Mouse (Mus musculus): ENCODE measurements around the gene Pfn1.

The Pfn1 gene

GRCm38 (mm10) chr11:70638293-70638692 lies 16.2 kb downstream of the Pfn1 start:
- no peak for DNase-seq (ENCODE audit: low read depth, low spot score)

- DNase-seq (ENCODE audit: low read depth, low spot score): no peak
These were observed 16.7 kb downstream of the Pfn1 start for GRCm38 (mm10) chr11:70637764-70638163.

- DNase-seq (ENCODE audit: low read depth, low spot score): no peak
These were observed 18.8 kb downstream of the Pfn1 start for GRCm38 (mm10) chr11:70635601-70636000.

- DNase-seq (ENCODE audit: low read depth, low spot score): no peak
These were observed 24.3 kb downstream of the Pfn1 start for GRCm38 (mm10) chr11:70630129-70630528.

GRCm38 (mm10) chr11:70629557-70629956 lies 24.9 kb downstream of the Pfn1 start:
- no peak for DNase-seq (ENCODE audit: low read depth, low spot score)

- DNase-seq (ENCODE audit: low read depth, low spot score): no peak
These were observed 26.0 kb downstream of the Pfn1 start for GRCm38 (mm10) chr11:70628431-70628830.

- no peak for DNase-seq (ENCODE audit: low read depth, low spot score)
These were observed 27.6 kb downstream of the Pfn1 start for GRCm38 (mm10) chr11:70626877-70627276.

- DNase-seq (ENCODE audit: low read depth, low spot score): peak; percentile 46
These were observed 29.0 kb downstream of the Pfn1 start for GRCm38 (mm10) chr11:70625473-70625872.

GRCm38 (mm10) chr11:70623053-70623742 lies 31.2 kb downstream of the Pfn1 start:
- no peak for DNase-seq (ENCODE audit: low read depth, low spot score)

- no peak for DNase-seq (ENCODE audit: low read depth, low spot score)
These were observed 32.3 kb downstream of the Pfn1 start for GRCm38 (mm10) chr11:70621972-70622814.

GRCm38 (mm10) chr11:70619101-70619500 lies 35.3 kb downstream of the Pfn1 start, which contains the start of gene Chrne:
Gene Chrne, minus strand, starts transcription at chr11:70619216.
- no peak for DNase-seq (ENCODE audit: low read depth, low spot score)

GRCm38 (mm10) chr11:70615516-70616093 lies 38.8 kb downstream of the Pfn1 start, which contains the start of gene 4930544D05Rik:
Gene 4930544D05Rik, plus strand, starts transcription at chr11:70615848.
- DNase-seq (ENCODE audit: low read depth, low spot score): no peak

- DNase-seq (ENCODE audit: low read depth, low spot score): peak; percentile 27
These were observed 39.4 kb downstream of the Pfn1 start for GRCm38 (mm10) chr11:70615074-70615473.

- no peak for DNase-seq (ENCODE audit: low read depth, low spot score)
These were observed 41.9 kb downstream of the Pfn1 start for GRCm38 (mm10) chr11:70612505-70612904.

GRCm38 (mm10) chr11:70610752-70611151 lies 43.7 kb downstream of the Pfn1 start:
- no peak for DNase-seq (ENCODE audit: low read depth, low spot score)

- no peak for DNase-seq (ENCODE audit: low read depth, low spot score)
These were observed 45.9 kb downstream of the Pfn1 start for GRCm38 (mm10) chr11:70608381-70609066.

GRCm38 (mm10) chr11:70607611-70608010 lies 46.8 kb downstream of the Pfn1 start:
- DNase-seq (ENCODE audit: low read depth, low spot score): no peak

GRCm38 (mm10) chr11:70606717-70607116 lies 47.7 kb downstream of the Pfn1 start:
- DNase-seq (ENCODE audit: low read depth, low spot score): no peak

- DNase-seq (ENCODE audit: low read depth, low spot score): peak; percentile 72
These were observed 49.3 kb downstream of the Pfn1 start for GRCm38 (mm10) chr11:70605024-70605566.

All from forelimb bud, embryonic 11.5 days (tissue).